In genomic region chr5:114773211-114773710, GRCm38 (mm10) we compare ENCODE assay signal across 7 mouse cellular contexts. TPM values are rescaled to one million over a fixed set of nuclear protein-coding genes. Genes with fewer than 3 reads are reported as not detected.
A peak's percentile ranks its signal among the peaks of the same experiment; 100 is the strongest.
DNase-seq lines count a peak whose midpoint lies in the region; ATAC-seq lines count a peak whose summit lies in the region.

No protein-coding gene starts in this region.

- intact Hi-C loops in left cerebral cortex, postnatal 36 days (cut with DNase I), result loop anchor here (5.0 kb wide), 2 partner anchors 34 to 66 kb away; partner anchors contain the start of gene Tchp

- no peaks in the 10 kb centered on the region for H3K27me3 ChIP-seq in intestine, embryonic 16.5 days (replicated peaks; ENCODE audit: control insufficient read depth, insufficient read depth, low read length)
- H3K27me3 ChIP-seq in midbrain, embryonic 11.5 days (ENCODE audit: control insufficient read depth, insufficient read depth, low read length), result no peaks in the 10 kb centered on the region

- no peaks in the 10 kb centered on the region for H3K9me3 ChIP-seq in intestine, embryonic 16.5 days (ENCODE audit: control insufficient read depth, low read length)
- no peaks in the 10 kb centered on the region for H3K9me3 ChIP-seq in midbrain, embryonic 11.5 days (ENCODE audit: control insufficient read depth, low read length)

- DNase-seq in adrenal gland, adult 8-10 months, result peak; percentile 95
- DNase-seq in embryo, embryonic 9.5 days (ENCODE audit: extremely low spot score), result peak; percentile 93
- peak; percentile 98 for DNase-seq in gastrocnemius, postnatal 4 days (ENCODE audit: low spot score in 2 of 2)
- DNase-seq in left cerebral cortex, postnatal 36 days (ENCODE audit: low spot score in 2 of 2), result peak; percentile 95 to 96
- DNase-seq in midbrain, embryonic 11.5 days (ENCODE audit: low spot score, missing footprints), result peak; percentile 99
- DNase-seq in skeletal muscle tissue, adult 2 months (ENCODE audit: low read depth, low spot score), result peak; percentile 97

- peak; percentile 83 for ATAC-seq in intestine, embryonic 16.5 days
- ATAC-seq in midbrain, embryonic 11.5 days (ENCODE audit: low FRiP score), result peak; percentile 85

- under 1% methylated on average over 51 of the region's 52 CpGs for WGBS in intestine, embryonic 16.5 days
- under 1% methylated on average over 49 of the region's 52 CpGs for WGBS in midbrain, embryonic 11.5 days

- peak overlapping the region; percentile 91 for H3K4me2 ChIP-seq in intestine, embryonic 16.5 days (ENCODE audit: low read depth, low read length)
- peak overlapping the region; percentile 91 for H3K4me2 ChIP-seq in midbrain, embryonic 11.5 days

- H3K4me1 ChIP-seq in intestine, embryonic 16.5 days (ENCODE audit: control insufficient read depth, insufficient read depth, low read length), result peaks cover 25% of the 10 kb centered on the region; the same call in 1 of the 2 replicates
- peaks cover 22% of the 10 kb centered on the region for H3K4me1 ChIP-seq in midbrain, embryonic 11.5 days (ENCODE audit: control insufficient read depth, insufficient read depth, low read length)

- H3K27ac ChIP-seq in intestine, embryonic 16.5 days (ENCODE audit: low read length), result peak overlapping the region; percentile 91
- H3K27ac ChIP-seq in midbrain, embryonic 11.5 days (ENCODE audit: low read depth, low read length), result peak overlapping the region; percentile 42; the same call in 1 of the 2 replicates

- peak overlapping the region; percentile 96 for H3K9ac ChIP-seq in intestine, embryonic 16.5 days (ENCODE audit: low read depth, low read length)
- H3K9ac ChIP-seq in midbrain, embryonic 11.5 days (ENCODE audit: low read length), result peak overlapping the region; percentile 91

- peak overlapping the region; percentile 96 for H3K4me3 ChIP-seq in intestine, embryonic 16.5 days (ENCODE audit: low read length)
- H3K4me3 ChIP-seq in midbrain, embryonic 11.5 days (ENCODE audit: low read depth, low read length), result peak overlapping the region; percentile 99

- H3K36me3 ChIP-seq in intestine, embryonic 16.5 days (ENCODE audit: control insufficient read depth, insufficient read depth, low read length), result no peaks in the 10 kb centered on the region
- H3K36me3 ChIP-seq in midbrain, embryonic 11.5 days (ENCODE audit: control insufficient read depth, insufficient read depth, low read length), result no peaks in the 10 kb centered on the region

RNA-seq across cellular contexts. Expression of gene Ankrd13a, which starts 1.2 kb away (rescaled TPM):
- total RNA-seq in adrenal gland, adult 8-10 months (2022), result 10 to 100 TPM; 66.7 to 96.6 (median 86.8) TPM
- total RNA-seq in gastrocnemius, postnatal 4 days (2021), result 10 to 100 TPM; 46.2 to 53.1 TPM
- 12.7 and 16.7 TPM in 2 replicates for polyA plus RNA-seq in intestine, embryonic 16.5 days (2015; fragmentation: Nextera tagmentation; extraction: Ambion mirVana)
- total RNA-seq in left cerebral cortex, postnatal 36 days (2021), result 10 to 100 TPM; 34.7 to 35.4 TPM
- polyA plus RNA-seq in midbrain, embryonic 11.5 days (2014; fragmentation: Nextera tagmentation; extraction: Ambion mirVana), result 64.7 and 71.9 TPM in 2 replicates

RNA-seq across cellular contexts. Expression of gene Git2, which starts 2.1 kb away (rescaled TPM):
- total RNA-seq in adrenal gland, adult 8-10 months (2022), result 10 to 100 TPM; 32.8 to 59.9 (median 45.6) TPM
- total RNA-seq in gastrocnemius, postnatal 4 days (2021), result 10 to 100 TPM; 37.6 to 50.1 TPM
- 27.1 and 29.9 TPM in 2 replicates for polyA plus RNA-seq in intestine, embryonic 16.5 days (2015; fragmentation: Nextera tagmentation; extraction: Ambion mirVana)
- 10 to 100 TPM; 32.0 to 46.1 TPM for total RNA-seq in left cerebral cortex, postnatal 36 days (2021)
- polyA plus RNA-seq in midbrain, embryonic 11.5 days (2014; fragmentation: Nextera tagmentation; extraction: Ambion mirVana), result 29.5 and 30.0 TPM in 2 replicates

RNA-seq across cellular contexts. Expression of gene 1500011B03Rik, which starts 50.0 kb away (rescaled TPM):
- 10 to 100 TPM; 37.3 to 58.7 (median 43.6) TPM for total RNA-seq in adrenal gland, adult 8-10 months (2022)
- 10 to 100 TPM; 20.6 to 29.6 TPM for total RNA-seq in gastrocnemius, postnatal 4 days (2021)
- 51.5 and 54.7 TPM in 2 replicates for polyA plus RNA-seq in intestine, embryonic 16.5 days (2015; fragmentation: Nextera tagmentation; extraction: Ambion mirVana)
- total RNA-seq in left cerebral cortex, postnatal 36 days (2021), result 100 to 1,000 TPM; 169 to 176 TPM
- 150 and 157 TPM in 2 replicates for polyA plus RNA-seq in midbrain, embryonic 11.5 days (2014; fragmentation: Nextera tagmentation; extraction: Ambion mirVana)

Comparison
In these comparisons a context has a peak if more than half of its experiments do, and no peak if none do; other contexts are left out.
1. Peak in every context shown above with its lines: DNase-seq, ATAC-seq, H3K4me3 ChIP-seq and H3K27ac ChIP-seq.